Mouse (Mus musculus) frontal cortex, adult 2 months (tissue): ENCODE measurements around the gene Prickle1. TPM values are rescaled to one million over a fixed set of nuclear protein-coding genes. Genes with fewer than 3 reads are reported as not detected.

Experiments
- DNase-seq, 2 experiments: peaks; one replicate each; pipeline ENCODE4 v3.0.0; 2022; ENCODE audit warnings: low spot score in 1 of 2; ENCODE audit errors: extremely low spot score in 1 of 2
- polyA plus RNA-seq: library from polyadenylated mRNA; depleted of rRNA; stranded (reverse); fragments of >200 nt; gene quantifications from 2 replicates; pipeline ENCODE4 v1.2.3, GENCODE M21; 2012; rRNA removed

Prickle1 gene
- 39.9 and 44.3 TPM in 2 replicates for polyA plus RNA-seq

DNA sequence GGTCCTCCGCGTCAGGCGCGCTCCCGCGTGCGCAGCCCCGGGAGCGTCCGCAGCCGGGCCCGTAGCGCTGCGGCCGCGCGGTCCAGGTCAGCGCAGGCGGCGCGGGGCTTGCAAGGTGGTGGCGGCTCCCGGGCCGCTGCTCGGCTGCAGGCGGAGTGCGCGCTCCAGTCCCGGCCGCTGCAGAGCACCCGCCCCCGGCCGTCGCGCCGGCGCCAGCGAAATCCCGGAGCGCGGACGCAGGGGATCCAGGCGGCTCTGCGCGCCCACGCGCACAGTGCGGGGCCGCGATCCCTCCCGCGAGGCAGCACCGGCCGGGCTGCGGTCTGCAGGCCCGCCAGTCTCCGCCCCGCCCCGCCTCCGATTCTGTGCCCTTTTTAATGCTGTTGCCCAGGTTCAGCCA, at the start of gene Prickle1:
TSS of gene Prickle1 (minus strand) at position 146 of the 400 bp plus-strand sequence.
- peak; percentile 57 to 85 for DNase-seq

DNA sequence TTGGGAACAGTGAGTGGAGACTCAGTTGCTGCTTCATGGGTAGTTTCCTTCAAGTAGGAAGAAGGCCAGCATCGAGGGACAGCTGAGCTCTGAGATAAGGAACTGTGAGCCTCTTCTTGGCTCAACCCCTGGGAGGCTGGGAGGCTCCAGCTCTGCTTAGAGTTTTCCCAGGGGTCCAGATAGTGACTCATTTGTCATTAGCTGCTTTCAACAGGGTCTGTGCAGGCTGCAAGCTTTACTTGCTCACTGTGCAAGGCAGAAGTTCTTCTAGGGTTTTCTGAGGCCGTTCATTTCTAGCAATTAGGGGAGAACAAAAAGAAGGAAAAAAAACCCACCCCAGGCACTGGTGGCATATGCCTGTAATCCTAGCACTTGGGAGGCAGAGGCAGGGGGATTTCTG, 44.5 kb upstream of the Prickle1 start:
- DNase-seq: no peak

DNA sequence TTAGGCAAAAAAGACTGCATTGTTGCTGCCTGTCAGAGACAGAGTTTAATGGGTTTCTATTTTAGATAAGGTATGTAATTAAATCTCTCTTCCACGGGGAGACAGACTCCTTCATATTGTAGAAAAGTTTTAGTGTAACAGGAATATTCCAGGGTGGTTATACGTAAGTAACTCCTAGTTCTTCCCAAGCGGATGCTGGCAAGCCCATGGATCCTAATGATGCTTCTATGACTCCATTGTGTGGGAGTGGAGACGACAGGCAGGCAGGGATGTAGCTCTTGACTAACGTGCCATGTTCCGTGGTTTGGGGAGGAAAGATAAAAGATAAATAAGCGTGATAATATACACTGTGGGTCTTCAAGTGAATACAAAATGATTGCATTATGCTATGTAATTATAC, 41.3 kb upstream of the Prickle1 start:
- DNase-seq: no peak

DNA sequence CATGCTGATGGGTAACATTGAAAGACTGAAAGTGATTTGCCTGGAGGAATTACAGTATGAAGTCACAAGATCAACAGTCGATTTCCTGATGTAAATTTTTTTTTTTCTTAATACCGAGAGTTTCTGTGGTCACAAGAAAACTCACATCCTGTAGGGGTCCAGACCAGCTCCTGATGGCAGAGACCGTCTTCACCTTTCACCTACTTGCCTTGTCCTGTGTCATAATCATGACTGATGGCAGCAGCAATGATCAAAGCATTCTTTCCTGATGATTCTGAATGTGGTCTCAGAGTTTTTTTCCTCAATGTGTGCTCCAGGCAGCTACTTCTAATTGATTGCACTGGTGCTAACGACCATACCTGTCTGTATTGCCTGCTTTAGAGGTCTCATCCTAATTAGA, 39.9 kb upstream of the Prickle1 start:
- DNase-seq: no peak

DNA sequence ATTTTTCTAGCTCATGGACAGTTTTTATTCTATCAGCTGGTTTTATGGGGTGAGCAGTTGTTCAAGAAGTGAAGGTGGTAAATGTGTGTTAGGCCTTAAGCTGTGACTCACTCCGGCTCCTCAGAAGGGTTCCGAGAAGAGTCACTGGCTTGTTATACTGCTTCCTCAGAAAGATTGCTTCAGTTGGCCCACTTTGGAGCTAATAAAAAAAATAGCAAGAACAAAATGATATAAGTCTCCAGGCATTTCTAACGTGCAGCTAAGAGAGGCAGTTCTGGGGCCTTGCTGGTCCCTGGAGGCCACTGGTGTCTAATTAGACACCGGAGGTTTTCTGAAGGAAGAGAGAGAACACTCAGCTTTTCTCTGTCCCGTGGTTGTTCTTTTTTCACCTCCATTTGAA, 38.8 kb upstream of the Prickle1 start:
- DNase-seq: no peak

DNA sequence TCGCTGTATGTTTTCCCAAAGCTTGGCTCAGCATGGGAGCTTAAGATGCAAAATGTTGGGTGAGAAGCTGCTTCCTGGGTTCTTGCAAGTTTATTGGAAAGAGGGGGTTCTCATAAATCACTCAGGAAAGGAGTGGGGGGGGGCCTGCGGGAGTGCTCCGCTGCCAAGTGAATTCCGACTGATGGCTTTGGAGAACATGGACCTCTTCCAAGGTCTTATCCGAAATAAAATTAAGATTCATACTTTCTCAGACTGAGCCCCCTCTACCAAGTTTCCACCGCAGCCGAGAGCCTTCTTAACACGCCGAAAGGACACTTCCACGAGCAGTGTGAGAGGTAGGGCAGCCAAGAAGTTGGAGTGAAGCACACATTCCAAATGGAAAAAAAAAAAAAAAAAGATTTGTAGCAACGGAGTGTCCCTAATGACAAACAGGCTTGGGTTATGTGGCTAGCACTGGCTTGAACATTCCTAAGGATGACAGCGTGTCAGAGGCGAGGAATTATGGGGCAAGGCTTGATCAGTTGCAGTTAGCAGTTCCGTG, 34.4 kb upstream of the Prickle1 start:
- no peak for DNase-seq

DNA sequence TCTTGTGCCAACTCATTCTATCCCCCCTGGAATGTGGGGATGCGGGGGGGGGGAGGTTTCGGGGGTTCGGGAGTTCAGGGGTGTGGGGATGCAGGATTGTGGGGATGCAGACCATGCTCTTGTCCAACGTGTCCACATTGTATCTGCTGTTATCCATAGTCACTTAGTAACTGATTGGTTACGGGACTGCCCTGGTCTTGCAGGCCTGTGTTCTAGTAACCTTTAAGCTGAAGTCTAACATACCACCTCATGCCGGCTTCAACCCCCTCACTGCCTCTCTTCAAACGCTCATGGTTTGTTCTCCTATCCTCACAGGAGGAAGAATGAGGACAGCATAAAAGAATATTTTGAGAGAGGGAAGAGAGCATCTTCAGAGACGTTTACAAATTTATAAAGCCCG, 33.5 kb upstream of the Prickle1 start:
- no peak for DNase-seq

DNA sequence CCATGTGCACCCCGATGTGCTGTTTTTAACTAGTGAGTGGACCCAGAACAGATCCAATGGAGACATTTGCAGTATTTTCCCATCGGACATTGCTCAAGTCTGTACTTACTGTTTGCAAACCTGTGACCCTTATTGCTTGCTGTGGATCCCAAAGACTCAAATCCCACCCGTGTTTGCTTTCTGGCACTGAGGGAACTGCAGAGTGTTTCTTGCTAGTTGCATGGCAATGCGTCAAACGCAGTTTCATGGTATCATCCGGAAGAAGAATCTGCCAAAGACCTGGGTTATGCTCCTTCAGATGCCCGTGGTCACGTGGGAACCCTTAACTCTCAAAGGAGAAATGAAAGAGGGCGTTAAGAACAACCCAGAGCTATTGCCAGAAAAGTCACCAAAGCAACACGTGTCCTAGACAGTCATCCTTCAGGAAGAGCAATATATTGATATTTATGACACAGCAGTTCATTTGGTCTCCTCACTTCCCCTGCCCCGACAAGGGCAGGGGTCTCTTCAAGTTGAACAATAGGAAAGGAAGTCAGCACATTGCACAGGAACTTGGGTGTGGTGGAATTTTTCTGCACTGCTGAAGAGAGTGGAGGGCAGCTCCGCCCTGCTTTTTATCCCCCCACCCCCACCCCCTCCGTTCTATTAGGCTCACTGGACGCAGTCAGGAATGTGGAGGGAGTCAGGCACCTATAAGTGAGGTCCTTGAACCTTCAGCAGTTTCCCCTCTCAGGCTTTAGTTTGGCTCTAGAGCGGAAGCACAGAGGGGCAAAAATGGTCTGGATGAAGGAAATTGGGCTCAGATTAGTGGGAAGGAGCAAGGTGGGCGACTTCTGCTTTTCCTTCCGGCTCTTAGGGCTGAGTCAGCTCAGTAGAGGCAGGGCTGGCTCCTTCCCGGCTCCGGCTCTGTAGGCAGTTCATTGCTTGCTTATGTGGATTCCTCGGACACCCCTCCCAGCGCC, 32.4 kb upstream of the Prickle1 start:
- DNase-seq: no peak

DNA sequence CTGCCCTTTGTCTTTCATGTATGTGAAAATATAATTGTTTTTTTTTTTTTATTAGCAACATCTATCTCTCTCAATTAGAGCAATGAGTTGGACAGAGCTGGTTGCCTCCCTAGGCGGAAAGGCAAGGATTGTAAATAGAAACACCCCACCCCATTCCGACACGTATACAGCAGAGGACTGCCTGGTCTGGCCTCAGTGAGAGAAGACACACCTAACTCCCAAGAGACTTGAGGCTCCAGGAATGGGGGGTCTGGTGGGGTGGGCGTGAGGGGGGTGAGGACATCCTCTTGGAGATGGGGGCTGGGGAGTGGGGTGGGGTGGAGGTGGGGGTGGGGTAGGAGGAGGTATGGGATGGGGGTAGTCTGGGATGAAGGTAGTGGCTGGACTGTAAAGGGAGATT, 23.9 kb upstream of the Prickle1 start:
- DNase-seq: no peak

DNA sequence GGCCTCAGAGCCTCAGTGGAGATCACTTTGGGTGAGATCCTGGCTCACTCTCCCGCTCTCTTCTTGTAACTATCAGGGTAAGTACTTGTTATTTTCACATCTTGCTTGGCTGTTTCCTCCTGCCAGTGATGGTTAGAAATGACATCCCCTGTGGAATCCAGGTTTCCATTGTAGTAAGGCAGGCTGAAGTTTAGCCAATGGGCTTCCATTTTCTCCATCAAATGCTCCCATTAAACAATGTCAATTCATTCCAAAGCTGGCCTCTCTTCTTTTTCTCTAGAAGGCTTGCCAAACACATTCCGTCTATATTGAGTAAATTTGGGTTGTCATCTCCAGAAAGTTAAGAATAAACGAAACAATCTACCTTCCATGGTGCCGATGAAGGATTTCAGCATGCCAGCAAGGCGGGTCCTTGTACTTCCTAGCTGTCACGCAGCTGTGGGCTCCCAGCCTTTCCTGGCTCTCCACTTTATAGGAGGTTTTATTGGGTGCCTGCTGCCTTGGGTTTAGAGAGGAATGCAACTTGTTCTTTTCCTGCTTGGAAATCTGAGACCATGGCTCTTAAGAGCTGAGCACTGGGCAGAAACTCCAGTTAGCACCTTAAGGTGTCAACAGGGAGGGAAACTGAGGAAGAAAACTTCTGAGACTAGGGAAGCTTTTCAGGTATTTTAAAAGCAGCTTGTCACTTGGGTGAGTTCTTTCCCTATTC, 22.9 kb upstream of the Prickle1 start:
- DNase-seq: no peak

DNA sequence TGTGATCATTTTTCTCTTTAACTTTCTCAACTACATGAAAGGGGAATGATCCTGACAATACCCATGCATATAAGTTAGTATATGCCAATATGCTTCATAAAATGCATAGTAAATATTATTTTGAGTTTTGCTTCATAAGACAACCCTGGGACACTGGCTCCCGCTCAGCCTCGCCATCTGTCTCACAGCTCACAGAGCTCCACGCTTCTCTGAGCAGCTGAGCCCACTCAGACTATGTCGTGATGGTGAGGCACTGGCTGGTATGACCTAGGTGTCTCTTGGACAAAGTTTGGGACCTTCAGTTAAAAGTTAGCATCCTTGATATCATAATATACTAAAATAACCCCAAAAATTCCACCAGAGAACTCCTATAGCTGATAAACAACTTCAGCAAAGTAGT, 20.6 kb upstream of the Prickle1 start:
- DNase-seq: peak in 1 of 2 experiments; percentile 42

DNA sequence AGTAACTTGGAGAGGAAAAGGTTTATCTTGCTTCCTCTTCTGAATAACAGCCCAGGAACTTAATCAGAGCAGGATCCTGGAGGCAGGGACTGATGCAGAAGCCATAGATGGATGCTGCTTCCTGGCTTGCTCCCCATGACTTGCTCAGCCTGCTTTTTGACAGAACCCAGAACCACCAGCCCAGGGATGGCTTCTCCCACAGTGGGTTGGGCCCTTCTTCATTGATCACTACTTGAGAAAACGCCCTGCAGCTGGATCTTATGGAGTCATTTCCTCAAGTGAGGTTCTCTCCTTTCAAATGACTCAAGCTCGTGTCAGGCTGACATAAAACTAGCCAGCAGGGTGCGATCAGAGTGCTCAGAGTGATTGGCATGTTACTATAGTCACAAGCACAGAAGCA, 19.3 kb upstream of the Prickle1 start:
- DNase-seq: no peak

DNA sequence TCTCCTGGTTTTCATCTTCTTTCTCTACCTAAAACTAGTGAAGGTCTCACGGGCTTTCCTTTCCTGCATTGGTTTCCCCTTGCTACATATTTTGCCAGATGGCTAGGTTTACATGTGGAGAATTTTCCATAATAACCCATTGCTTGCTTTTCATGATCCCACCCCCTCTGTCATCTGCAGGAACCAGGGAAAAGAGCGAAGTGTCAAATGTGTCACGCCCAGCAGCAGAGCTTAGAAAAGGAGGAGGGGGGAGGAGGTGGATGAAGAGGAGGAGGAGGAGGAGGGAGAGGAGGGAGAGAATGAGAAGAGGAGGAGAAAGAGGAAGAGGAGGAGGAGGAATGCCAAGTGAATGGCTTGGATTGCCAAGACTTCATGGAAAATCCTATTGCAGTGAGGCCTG, 17.9 kb upstream of the Prickle1 start:
- no peak for DNase-seq

DNA sequence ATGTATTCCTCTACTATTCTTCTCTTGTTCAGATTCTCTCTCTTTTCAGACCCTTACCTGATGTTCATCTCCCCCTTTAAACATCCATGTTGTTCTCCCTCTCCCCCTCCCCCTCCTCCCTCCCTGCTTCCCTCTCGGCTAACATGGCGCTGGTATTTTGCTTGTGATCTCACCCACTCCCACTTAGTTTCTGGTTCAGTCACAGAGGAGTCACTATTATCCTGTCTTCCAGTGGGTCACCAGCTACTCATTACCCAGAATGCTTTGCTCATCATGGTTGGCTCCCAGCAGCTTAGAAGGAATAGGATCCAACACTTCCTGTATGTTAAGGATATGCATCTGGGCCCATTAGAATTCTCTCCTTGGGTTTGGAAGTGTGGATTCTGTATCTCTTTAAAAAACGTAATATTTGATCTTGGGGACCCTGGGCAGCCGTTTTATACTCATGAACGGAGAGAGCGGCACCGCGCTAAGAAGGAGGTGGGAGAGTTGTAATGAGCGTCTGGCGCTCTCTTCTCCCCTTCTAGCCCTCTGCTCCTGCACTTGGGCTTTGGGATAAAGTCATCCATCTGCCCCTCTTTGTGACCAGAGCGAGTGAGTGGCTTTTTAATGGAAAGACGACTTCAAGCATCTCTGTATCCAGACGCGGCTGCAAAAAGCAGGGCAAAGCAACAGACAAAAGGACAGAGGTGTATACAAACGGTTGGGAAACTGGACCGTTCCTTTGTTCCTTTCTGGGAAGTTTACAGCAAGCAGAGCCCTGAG, 16.0 kb upstream of the Prickle1 start:
- no peak for DNase-seq

DNA sequence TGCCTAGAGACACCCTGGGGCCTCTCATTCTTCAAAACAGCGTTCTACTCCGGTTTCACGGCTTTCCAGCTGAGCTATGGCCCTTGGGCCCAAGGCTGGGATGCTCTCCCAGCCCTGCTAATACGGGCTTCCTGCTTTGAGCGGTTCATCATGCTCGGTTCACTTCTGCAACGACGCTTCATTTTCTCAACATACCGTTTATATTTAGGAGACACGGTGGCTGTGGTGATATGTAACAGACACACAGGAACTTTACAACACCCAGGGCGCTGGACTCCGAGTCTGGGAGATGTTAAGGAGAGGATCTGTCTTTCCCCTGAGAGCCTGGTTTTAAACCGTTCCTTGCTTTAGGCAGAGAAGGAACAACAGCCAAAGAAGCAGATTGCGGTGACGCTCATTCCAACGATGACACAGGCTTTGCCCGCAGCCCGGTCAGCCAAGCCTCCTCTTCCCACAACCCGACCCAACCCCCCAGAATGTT, 15.1 kb upstream of the Prickle1 start:
- no peak for DNase-seq

DNA sequence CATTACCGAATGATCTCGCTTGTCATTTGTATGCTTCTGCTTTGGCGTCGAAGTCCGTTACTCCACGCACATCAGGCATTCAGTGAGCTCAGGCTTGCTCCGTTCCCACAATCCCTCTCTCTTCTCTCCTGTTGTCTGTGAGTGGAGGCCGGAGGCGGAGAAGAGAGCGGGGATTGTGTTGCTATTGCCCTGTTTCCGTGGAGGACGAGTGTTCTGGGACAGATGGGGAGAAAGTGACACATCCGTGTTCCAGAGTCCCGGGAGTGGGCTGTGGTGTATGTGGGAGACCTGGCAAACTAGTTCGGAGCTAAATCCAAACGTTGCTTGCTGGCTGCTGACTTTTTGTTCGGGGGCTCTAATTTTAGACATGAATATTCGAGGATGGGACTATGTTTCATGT, 14.6 kb upstream of the Prickle1 start:
- DNase-seq: peak; percentile 82 to 85

DNA sequence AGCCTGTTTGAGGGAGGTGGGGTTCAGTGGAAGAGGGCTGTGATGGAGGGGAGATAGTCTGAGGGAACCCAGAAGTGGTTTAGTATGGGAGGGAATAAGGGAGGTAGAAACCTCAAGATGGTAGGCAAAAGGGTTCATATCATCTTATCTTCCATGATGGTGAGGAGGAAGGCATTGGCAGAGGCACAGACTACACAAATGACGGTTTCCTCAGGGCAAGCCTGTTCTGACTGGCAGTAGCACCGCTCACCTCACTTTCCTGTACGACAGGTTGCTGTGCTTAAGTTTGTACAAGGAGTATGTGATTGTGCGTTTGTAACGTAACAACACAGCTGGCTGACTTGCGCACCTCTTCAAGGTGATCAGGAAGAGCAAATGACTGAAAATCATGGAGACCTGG, 7.2 kb upstream of the Prickle1 start:
- no peak for DNase-seq

DNA sequence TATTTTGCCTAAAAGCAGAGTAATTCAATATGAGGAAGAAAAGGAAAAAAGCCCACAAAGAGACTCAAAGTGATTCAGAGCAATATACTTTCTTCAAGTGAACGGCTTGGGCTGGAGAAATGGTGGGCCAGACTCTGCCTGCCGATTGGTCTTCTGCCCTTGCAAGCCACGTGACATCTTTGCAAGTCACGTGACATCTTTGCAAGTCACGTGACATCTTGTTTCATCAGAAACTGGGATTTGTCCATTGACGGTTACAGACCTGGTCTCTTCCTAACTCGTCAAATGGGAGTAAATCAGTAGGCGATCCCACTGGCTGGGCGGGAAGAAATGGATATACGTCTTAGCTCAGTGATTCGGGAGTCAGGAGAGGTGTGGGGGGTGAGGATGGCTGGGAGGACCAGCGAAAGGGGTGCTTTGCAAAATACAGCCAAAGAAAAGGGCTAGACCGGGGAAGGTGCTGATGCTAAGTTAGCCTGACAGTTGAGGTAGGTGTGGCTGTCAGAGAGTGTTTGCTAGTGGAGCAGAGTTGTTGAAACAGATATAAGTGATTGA, 5.8 kb upstream of the Prickle1 start:
- DNase-seq: no peak

DNA sequence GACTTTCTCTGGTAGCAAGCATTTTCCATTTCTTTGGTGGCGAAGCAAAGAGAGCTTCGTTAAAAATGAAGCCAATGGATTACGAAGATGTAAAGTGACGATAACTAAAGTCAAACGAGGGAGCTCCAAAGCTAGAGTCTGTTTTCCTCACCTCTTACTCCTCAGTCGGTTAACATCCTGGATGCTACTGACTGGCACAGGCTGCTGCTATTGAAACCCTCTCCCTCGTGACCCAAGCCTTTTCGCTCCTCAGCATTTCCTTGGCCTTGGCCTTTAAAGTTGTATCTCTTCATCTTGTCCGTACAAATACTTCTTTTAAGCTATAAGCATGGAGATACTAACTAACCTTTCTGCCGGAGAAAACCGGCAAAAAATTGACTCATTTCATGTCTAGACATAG, 1.3 kb upstream of the Prickle1 start:
- DNase-seq: no peak

DNA sequence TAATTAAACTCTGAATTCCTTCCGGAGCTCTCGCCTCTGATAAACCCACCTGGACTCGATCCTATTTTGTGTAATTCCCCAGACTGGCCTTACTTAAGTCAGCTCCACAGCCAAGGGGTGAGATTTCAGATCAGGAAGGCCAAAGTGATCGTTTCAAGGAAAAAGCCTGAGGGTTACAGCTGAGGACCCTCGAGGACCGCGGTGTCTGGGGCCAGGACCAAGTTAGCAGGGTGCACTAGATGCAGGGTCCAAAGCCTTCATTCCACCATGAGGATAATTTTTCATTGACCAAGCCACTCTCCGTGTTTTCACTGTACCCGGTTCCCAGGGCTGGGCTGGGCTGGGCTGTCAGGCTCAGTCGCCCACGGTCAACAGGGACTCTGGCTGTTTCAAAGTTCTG, 594 bp upstream of the Prickle1 start:
- DNase-seq: peak; percentile 59 to 85
